Mouse (Mus musculus): Measurements from ENCODE around the gene Rps27rt.
"Not testable (repeated sequence)": the region's sequence is repeated elsewhere in the genome, so short reads cannot be mapped to it uniquely, and the experiment has no call there.

Gene Rps27rt

DNA sequence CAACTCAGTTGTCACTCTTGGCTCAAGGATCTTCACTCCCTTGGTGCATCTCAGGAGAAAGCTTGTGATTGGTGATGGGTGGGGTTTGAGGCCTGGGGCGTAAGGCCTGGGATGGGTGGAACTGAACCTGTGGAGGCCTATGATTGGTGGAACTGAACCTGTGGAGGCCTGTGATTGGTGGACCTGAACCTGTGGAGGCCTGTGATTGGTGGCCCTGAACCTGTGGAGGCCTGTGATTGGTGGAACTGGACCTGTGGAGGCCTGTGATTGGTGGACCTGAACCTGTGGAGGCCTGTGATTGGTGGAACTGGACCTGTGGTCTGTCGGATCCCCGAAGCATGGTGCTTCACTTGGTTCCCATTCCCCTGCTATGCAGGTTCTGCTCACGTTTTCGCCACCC lies 3.2 kb upstream of the Rps27rt start:
- DNase-seq (ENCODE audit: low read depth), result no peak

- DNase-seq (ENCODE audit: low read depth), result no peak
Observed at GRCm38 (mm10) chr9:114979969-114980368, 2.6 kb downstream of the Rps27rt start.

DNA sequence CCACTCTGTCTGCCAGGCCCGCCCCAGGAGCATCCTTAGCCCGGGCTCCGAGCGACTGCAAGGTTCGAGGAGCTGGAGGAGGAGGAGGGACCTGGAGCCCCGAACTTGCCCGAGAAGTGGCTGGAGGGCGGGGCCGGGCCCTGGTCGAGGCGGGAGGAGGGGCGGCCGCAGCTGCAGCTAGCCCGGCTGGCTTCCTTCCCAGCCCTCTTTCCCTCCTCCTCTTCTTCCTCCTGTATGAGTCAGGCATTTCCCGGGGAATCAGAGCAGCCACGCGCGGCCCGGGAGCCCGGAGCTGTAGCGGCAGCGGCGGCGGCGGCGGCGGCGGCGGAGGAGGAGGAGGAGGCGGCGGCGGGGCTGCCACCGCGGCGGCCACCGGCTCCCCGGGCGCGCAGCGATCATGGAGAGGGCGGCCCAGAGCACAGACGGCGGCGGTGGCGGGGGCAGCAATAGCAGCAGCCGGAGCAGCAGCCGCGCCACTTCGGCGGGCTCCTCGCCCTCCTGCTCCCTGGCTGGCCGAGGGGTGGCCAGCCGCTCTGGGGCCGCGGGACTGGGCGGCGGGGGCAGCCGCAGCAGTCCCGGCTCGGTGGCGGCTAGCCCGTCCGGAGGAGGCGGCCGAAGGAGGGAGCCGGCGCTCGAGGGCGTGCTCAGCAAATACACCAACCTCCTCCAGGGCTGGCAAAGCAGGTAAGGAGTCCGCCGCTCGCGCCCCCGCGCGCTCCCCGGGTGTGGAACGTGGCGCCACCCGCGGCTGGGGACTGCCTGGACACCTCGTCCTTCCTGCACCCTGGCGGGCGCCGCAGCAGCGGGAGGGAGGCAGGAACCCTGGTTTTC lies 4.0 kb downstream of the Rps27rt start, which contains the start of gene Osbpl10:
Gene Osbpl10 (plus strand): TSS at position 289 of the 831 bp plus-strand sequence.
- no peak for DNase-seq (ENCODE audit: low read depth)

GRCm38 (mm10) chr9:114977461-114978280 lies 4.9 kb downstream of the Rps27rt start:
- no peak for DNase-seq (ENCODE audit: low read depth)

GRCm38 (mm10) chr9:114966286-114966685 lies 16.3 kb downstream of the Rps27rt start:
- DNase-seq (ENCODE audit: low read depth), result not testable (repeated sequence)

GRCm38 (mm10) chr9:114964093-114964492 lies 18.4 kb downstream of the Rps27rt start:
- no peak for DNase-seq (ENCODE audit: low read depth)

- DNase-seq (ENCODE audit: low read depth), result no peak
Observed at GRCm38 (mm10) chr9:114960844-114961243, 21.7 kb downstream of the Rps27rt start.

GRCm38 (mm10) chr9:114960043-114960789 lies 22.3 kb downstream of the Rps27rt start:
- DNase-seq (ENCODE audit: low read depth), result no peak

DNA sequence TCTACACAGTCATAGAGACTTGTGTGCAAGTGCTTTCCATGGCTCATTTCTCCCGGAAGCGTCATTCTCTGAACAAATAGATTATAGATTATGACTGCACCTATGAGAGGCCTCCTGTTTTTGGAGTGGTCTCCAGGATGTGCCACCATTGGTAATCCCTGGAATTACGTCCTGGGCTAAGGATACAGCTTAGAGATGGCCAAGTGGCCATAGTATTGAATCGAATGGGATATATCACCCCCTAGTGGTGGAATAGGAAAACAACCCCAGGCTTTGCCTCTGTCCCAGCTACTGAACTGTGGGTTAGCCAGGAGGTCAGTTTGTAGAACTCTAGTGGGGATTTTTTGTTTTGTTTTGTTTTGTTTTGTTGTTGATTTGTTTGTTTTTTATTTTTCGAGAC lies 25.6 kb downstream of the Rps27rt start:
- DNase-seq (ENCODE audit: low read depth), result no peak

GRCm38 (mm10) chr9:114955340-114955739 lies 27.2 kb downstream of the Rps27rt start:
- DNase-seq (ENCODE audit: low read depth), result no peak

- DNase-seq (ENCODE audit: low read depth), result no peak
Observed at GRCm38 (mm10) chr9:114952866-114953265, 29.7 kb downstream of the Rps27rt start.

DNA sequence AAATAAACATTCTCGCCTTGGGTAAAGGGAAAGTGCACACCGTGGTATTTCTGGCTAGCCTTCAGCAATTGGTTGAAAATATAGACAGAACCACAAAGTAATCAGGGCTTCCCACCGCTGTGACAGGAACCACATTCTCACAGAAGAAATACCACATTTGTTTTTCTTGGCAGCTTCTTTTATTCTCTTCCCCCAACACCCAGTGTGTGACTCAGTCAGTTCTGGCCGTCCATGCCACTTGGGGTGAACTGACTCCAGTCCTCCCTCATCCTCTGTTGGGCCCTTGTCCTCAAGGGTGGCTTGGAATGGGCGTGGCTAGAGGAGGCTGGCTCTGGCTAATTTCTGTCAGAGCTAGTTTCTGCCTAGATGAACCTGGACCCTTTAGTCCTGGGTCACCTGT lies 34.1 kb downstream of the Rps27rt start:
- no peak for DNase-seq (ENCODE audit: low read depth)

GRCm38 (mm10) chr9:114945576-114945975 lies 37.0 kb downstream of the Rps27rt start:
- no peak for DNase-seq (ENCODE audit: low read depth)

DNA sequence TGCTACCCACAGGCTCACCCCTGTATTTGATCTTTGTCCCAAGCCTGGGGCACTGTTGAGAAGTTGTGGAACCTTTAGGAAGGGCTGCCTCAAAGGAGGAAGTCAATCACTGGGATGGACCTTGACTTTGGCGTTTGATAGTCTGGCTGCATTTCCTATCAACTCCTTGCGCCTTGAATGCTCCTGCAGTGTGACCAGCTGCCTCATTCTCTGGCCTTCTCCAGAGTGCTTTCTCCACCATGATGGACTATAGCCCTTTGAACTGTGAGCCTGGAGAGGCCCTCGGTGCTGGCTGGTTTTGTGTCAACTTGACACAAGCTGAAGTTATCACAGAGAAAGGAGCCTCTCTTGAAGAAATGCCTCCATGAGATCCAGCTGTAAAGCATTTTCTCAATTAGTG lies 37.9 kb downstream of the Rps27rt start:
- no peak for DNase-seq (ENCODE audit: low read depth)

DNA sequence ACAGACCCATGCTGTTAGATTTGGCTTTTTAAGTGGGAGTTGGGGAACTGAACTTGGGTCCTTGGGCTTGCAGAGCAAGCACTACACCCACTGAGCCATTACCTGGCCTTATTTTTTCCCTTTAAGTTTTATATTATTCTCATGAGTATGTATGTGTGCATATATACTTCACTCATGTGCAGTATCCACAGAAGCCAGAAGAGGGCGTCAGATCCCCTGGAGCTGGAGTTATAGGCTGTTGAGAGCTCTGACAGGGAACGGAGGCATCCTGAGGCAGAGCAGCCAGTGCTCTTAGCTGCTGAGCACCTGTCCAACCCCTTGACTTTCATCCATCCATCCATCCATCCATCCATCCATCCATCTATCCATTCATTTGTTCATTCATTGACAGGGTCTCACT lies 45.9 kb downstream of the Rps27rt start:
- DNase-seq (ENCODE audit: low read depth), result no peak

DNA sequence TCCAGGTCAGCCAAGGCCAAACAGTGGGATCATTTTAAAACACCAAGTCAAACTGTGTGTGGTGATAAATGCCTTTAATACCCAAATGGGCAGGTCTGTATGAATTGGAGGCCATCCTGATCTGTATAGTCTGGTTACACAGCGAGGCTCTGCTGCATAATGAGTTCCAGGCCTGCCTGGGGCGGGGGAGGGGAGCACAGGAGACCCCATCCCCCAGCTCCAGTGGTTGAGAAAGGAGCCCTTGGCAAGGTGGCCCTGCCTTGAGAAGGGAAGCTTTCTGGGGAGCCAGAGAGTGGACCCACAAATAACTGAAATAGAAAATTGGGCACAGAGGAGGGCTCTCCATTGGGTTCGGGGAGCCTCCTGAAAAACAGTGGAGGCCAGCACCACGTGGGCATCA lies 47.2 kb downstream of the Rps27rt start:
- no peak for DNase-seq (ENCODE audit: low read depth)

- no peak for DNase-seq (ENCODE audit: low read depth)
Observed at GRCm38 (mm10) chr9:114934231-114934630, 48.3 kb downstream of the Rps27rt start.

- DNase-seq (ENCODE audit: low read depth), result peak; percentile 79
Observed at GRCm38 (mm10) chr9:114933723-114934171, 48.8 kb downstream of the Rps27rt start, which contains the start of gene Gpd1l. TSS of gene Gpd1l (minus strand) at chr9:114933987.

- DNase-seq (ENCODE audit: low read depth), result no peak
Observed at GRCm38 (mm10) chr9:114933037-114933722, 49.4 kb downstream of the Rps27rt start.

DNA sequence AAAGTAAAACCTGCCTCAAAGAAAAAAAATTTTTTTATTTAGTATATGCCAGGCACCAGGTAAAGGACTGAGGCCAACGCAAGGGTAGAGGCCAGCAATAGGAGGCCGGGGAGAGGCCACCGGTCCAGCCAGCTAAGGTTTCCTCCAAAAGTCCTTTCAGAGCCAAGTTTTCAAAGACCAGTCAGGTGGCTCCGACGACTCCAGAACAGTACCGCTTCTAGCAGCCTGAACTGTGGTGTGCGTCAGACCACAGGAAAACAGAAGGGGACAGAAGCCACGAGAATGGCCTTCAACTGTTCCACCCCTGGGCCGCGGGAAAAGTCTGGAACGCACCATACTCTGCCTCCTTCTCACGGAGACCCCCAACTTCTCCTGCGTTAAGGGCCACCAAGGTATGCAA lies 49.9 kb downstream of the Rps27rt start:
- no peak for DNase-seq (ENCODE audit: low read depth)

Data from c-Kit-positive CD71-positive TER-119-negative erythroid progenitor cells, embryonic 14.5 days (primary cell).